Mouse (Mus musculus) liver, adult 2 months (tissue): ENCODE data around the gene Rhbdd1. TPM values are rescaled to one million over a fixed set of nuclear protein-coding genes. Genes with fewer than 3 reads are reported as not detected.

Source experiments
- DNase-seq: peaks from one replicate; pipeline ENCODE4 v3.0.0-alpha.2; 2011; ENCODE audit warnings: low read depth, low spot score; ENCODE audit errors: extremely low read depth
- H3K27ac ChIP-seq: fragments of 200-500 bp; replicated peaks from 2 replicates; pipeline ENCODE4 v1.5.1; 2012; ENCODE audit warnings: low read depth, mild to moderate bottlenecking, control low read depth, inconsistent platforms, low read length; ENCODE audit not compliant: insufficient read depth
- H3K27me3 ChIP-seq: fragments of 200-500 bp; 2 replicates; pipeline ENCODE4 v1.6.1; 2012; ENCODE audit warnings: mild to moderate bottlenecking, moderate library complexity, low read length, inconsistent platforms; ENCODE audit not compliant: control insufficient read depth, insufficient read depth
- H3K36me3 ChIP-seq: fragments of 200-500 bp; 2 replicates; pipeline ENCODE4 v1.6.1; 2012; ENCODE audit warnings: low read length, inconsistent platforms; ENCODE audit not compliant: control insufficient read depth, insufficient read depth
- H3K4me1 ChIP-seq: fragments of 200-500 bp; 2 replicates; pipeline ENCODE4 v1.6.1; 2011; ENCODE audit warnings: low read length; ENCODE audit not compliant: control insufficient read depth, insufficient read depth
- H3K4me3 ChIP-seq: fragments of 200-500 bp; 2 replicates; pipeline ENCODE4 v1.5.1; 2011; ENCODE audit warnings: low read depth, mild to moderate bottlenecking, control low read depth, low read length, moderate library complexity; ENCODE audit not compliant: insufficient read depth
- H3K79me2 ChIP-seq: fragments of 200-500 bp; 2 replicates; pipeline ENCODE4 v1.6.1; 2012; ENCODE audit warnings: inconsistent platforms, mild to moderate bottlenecking, low read length, moderate library complexity; ENCODE audit not compliant: control insufficient read depth, insufficient read depth
- H3K9ac ChIP-seq: fragments of 200-500 bp; 2 replicates; pipeline ENCODE4 v1.6.1; 2012; ENCODE audit warnings: low read depth, mild to moderate bottlenecking, control low read depth, inconsistent platforms, low read length
- CTCF ChIP-seq: fragments of 200-500 bp; IDR thresholded peaks from 2 replicates; pipeline ENCODE4 v1.5.1; 2011; ENCODE audit warnings: low read depth, low read length, control low read depth
- POLR2A ChIP-seq: fragments of 200-500 bp; IDR thresholded peaks from 2 replicates; pipeline ENCODE4 v1.6.1; 2011; ENCODE audit warnings: low read length, control low read depth; ENCODE audit not compliant: insufficient read depth; ENCODE audit errors: extremely low read depth
- WGBS: fragments of 180-500 bp; shearing (Covaris S2); methylation state at CpG from one replicate; pipeline ENCODE4 v1.1.7; 2018; 5-methylcytosine and 5-hydroxymethylcytosine counted together
- polyA plus RNA-seq: library from polyadenylated mRNA; depleted of rRNA; stranded (reverse); fragments of >200 nt; gene quantifications from 2 replicates; pipeline ENCODE4 v1.2.3, GENCODE M21; 2012
- total RNA-seq: library from RNA; depleted of rRNA; stranded (reverse); fragments of >200 nt; gene quantifications from 2 replicates; pipeline ENCODE4 v1.2.3, GENCODE M21; 2014

Rhbdd1 gene
- total and polyA plus RNA-seq, 2 experiments: 10.9 to 11.4 TPM

DNA sequence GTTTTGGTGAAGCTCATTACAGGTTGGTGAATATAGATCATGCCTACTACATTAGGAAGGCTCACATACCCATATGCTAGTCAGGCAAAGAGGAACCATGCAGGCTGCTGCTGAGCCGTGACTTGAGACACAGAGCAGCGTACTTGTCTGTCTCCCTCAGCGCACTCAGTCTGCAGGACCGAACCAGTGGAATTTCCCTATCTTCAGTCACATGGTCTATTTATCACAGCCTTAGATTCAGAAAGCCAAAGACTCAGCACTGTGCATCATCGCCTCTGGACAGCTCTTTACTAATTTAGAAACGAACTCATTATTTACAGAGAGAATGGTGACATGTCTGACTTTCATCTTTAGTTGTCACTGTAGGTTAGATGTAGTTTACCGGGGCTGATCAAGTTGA lies 73.1 kb downstream of the Rhbdd1 start:
- peaks cover 3% of the 10 kb centered on the region; the same call in 1 of the 2 replicates for H3K36me3 ChIP-seq
- no peaks in the 10 kb centered on the region for H3K27me3 ChIP-seq
- H3K9ac ChIP-seq: no peak overlapping the region
- 82% methylated on average over 7 of the region's 7 CpGs for WGBS
- TF ChIP-seq CTCF: no peak
- no peak for TF ChIP-seq POLR2A
- H3K79me2 ChIP-seq: no peaks in the 10 kb centered on the region
- no peak overlapping the region for H3K4me3 ChIP-seq
- no peaks in the 10 kb centered on the region for H3K4me1 ChIP-seq
- no peak overlapping the region for H3K27ac ChIP-seq
- DNase-seq: no peak

DNA sequence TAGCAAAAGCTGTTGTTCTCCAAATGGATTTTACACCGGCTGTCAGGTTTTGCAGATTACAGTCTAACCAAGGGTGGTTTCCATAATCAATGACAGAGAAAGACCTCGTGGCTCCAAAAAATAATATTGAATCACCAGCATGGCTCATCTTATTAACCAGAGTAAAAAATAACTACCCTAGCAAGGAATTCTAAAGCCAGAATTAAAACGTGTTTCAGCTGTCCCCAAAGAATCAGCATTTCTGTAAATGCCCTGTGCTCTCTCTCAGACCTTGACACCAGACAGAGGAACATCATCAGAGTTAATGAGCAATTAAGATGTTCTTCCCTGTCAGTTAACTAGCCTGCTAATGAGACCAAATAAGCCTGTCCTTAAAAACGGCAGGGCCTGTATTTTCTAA lies 79.1 kb downstream of the Rhbdd1 start:
- TF ChIP-seq POLR2A (no peak), CTCF (no peak)
- Histone ChIP-seq H3K79me2 (no peaks in the 10 kb centered on the region), H3K4me1 (no peaks in the 10 kb centered on the region), H3K4me3 (no peak overlapping the region), H3K36me3 (no peaks in the 10 kb centered on the region), H3K27me3 (no peaks in the 10 kb centered on the region), H3K27ac (no peak overlapping the region), H3K9ac (no peak overlapping the region)
- DNase-seq: no peak
- 83% methylated on average over 4 of the region's 4 CpGs for WGBS

DNA sequence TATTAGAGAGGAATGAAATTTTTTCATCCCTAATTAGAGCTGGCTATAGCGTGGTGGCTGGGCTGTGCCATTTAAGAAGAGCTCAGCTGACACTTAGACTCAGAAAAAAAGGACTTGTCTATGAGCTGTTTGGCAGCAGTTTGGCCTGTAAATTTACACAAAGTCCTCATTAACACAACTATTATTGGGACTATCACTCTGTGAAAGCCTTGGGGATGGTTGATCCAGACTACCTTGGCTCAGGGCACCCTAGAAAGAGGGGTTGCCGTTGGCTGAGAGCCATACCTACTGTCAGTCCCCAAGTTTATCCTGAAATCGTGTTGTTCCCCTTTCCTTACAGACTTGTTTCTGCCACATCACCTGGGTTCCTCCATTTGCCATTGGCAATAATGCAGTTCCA lies 91.5 kb downstream of the Rhbdd1 start:
- TF ChIP-seq CTCF (no peak), POLR2A (no peak)
- WGBS: 93% methylated on average over 3 of the region's 3 CpGs
- Histone ChIP-seq H3K4me3 (no peak overlapping the region), H3K9ac (no peak overlapping the region), H3K27me3 (no peaks in the 10 kb centered on the region), H3K79me2 (no peaks in the 10 kb centered on the region), H3K4me1 (no peaks in the 10 kb centered on the region), H3K36me3 (no peaks in the 10 kb centered on the region), H3K27ac (no peak overlapping the region)
- DNase-seq: no peak

DNA sequence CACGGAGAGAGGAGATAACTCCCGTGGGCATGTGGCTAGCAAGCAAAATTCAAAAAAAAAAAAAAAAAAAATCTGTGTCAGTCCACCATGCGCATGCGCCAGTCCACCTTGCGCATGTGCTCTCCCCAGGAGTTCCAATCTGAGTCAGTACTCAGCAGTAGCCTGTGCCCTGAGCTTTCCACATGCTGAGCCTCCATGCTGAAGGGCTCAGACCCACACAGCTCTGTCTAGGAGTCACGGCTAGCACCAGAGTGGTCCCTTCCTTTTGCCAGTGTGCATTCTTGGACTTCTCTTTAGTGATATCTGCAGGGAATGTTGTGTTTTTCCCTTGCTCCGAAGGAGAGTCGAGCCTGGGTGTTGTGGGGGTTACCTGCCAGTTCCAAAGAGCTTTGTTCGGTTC lies 93.0 kb downstream of the Rhbdd1 start:
- H3K79me2 ChIP-seq: no peaks in the 10 kb centered on the region
- H3K4me1 ChIP-seq: no peaks in the 10 kb centered on the region
- DNase-seq: no peak
- 95% methylated on average over 9 of the region's 9 CpGs for WGBS
- no peaks in the 10 kb centered on the region for H3K36me3 ChIP-seq
- no peaks in the 10 kb centered on the region for H3K27me3 ChIP-seq
- no peak overlapping the region for H3K9ac ChIP-seq
- TF ChIP-seq CTCF (no peak), POLR2A (no peak)
- no peak overlapping the region for H3K4me3 ChIP-seq
- no peak overlapping the region for H3K27ac ChIP-seq

DNA sequence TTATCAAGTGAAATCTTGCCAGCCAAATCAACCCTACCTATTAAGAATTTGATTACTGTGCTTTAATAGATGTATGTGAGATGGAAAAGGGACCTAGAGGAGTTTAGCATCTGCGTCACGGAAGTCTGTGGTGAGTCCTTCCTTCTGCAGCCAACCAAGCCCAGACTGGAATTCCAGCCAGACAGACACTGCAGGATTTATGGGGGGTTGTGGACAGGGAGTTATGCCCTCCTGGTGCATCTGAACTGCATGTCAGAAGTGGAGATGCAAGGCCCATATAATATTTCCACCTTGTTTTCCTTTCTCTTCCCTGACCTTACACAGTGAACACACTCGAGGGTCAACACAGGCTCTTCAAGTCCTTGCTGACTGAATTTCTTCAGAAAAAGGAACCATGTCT lies 94.3 kb downstream of the Rhbdd1 start:
- Histone ChIP-seq H3K36me3 (no peaks in the 10 kb centered on the region), H3K9ac (no peak overlapping the region), H3K27ac (no peak overlapping the region), H3K27me3 (no peaks in the 10 kb centered on the region), H3K79me2 (no peaks in the 10 kb centered on the region), H3K4me3 (no peak overlapping the region), H3K4me1 (no peaks in the 10 kb centered on the region)
- no peak for DNase-seq
- no peak for TF ChIP-seq CTCF
- TF ChIP-seq POLR2A: no peak
- WGBS: 84% methylated on average over 3 of the region's 3 CpGs

DNA sequence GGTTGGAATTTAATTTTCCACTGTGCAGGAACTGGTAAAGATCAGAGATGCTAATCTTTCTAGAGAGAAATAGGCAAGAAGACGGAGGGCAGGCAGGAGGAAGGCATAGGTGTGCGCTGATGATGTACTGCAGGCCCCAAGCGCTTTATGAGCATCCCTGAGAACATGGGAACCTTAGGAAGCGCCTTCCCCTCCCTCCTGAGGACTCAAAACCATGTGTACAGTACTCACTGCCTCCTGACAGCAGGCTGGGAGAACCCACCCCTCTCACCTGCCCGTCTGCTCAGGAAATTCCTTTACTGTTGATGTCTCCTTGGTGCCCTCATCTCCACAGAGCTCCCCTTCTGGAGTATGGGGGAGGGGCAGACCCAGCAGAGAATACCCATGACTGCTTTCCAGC lies 95.3 kb downstream of the Rhbdd1 start:
- no peak overlapping the region for H3K9ac ChIP-seq
- TF ChIP-seq POLR2A: no peak
- TF ChIP-seq CTCF: no peak
- no peak overlapping the region for H3K4me3 ChIP-seq
- DNase-seq: no peak
- no peaks in the 10 kb centered on the region for H3K27me3 ChIP-seq
- 92% methylated on average over 5 of the region's 5 CpGs for WGBS
- no peaks in the 10 kb centered on the region for H3K4me1 ChIP-seq
- no peaks in the 10 kb centered on the region for H3K36me3 ChIP-seq
- no peaks in the 10 kb centered on the region for H3K79me2 ChIP-seq
- no peak overlapping the region for H3K27ac ChIP-seq
